Mouse (Mus musculus) layer of hippocampus, postnatal 25 days (tissue): ENCODE measurements around the gene Epha4. TPM values are rescaled to one million over a fixed set of nuclear protein-coding genes. Genes with fewer than 3 reads are reported as not detected.

Experiments
- DNase-seq, 2 experiments: peaks; one replicate each; pipeline ENCODE4 v3.0.0; 2022; ENCODE audit warnings: mixed read lengths in 2 of 2, low spot score in 1 of 2; ENCODE audit errors: extremely low spot score in 1 of 2
- total RNA-seq, 2 experiments: library from RNA; stranded (reverse); gene quantifications; 2 replicates each; pipeline ENCODE4 v1.2.3; 2021

Epha4 gene
- total RNA-seq, 2 experiments from 2014 or later = 291 to 351 TPM

GRCm38 (mm10) chr1:77489387-77489786 lies 25.5 kb downstream of the Epha4 start:
- no peak for DNase-seq

GRCm38 (mm10) chr1:77487856-77488462 lies 26.9 kb downstream of the Epha4 start:
- DNase-seq = no peak

GRCm38 (mm10) chr1:77484766-77485596 lies 29.9 kb downstream of the Epha4 start:
- DNase-seq = no peak

- no peak for DNase-seq
Measured at GRCm38 (mm10) chr1:77475808-77476413, 39.0 kb downstream of the Epha4 start.

GRCm38 (mm10) chr1:77473446-77474376 lies 41.2 kb downstream of the Epha4 start:
- no peak for DNase-seq

- no peak for DNase-seq
Measured at GRCm38 (mm10) chr1:77472566-77472965, 42.3 kb downstream of the Epha4 start.

DNA sequence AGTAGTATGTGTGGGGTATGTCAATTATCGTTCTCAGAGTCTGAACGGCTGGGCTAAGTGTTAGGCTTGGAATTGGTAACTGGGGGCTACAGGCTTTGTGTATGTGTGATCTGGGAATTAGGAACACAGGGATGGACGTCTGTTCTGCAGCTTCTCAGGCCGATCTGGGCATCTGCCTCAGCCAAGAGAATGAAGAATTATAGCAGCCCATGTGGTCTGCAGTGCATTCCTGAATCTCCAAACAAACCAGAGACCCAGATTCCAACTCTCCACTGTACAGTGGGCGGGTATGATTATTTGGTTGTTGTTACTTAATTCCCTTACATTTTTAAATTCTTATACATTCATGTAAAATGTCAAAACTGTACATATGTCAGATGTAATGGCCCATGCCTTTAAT lies 43.4 kb downstream of the Epha4 start:
- DNase-seq = no peak

GRCm38 (mm10) chr1:77471037-77471436 lies 43.9 kb downstream of the Epha4 start:
- no peak for DNase-seq

DNA sequence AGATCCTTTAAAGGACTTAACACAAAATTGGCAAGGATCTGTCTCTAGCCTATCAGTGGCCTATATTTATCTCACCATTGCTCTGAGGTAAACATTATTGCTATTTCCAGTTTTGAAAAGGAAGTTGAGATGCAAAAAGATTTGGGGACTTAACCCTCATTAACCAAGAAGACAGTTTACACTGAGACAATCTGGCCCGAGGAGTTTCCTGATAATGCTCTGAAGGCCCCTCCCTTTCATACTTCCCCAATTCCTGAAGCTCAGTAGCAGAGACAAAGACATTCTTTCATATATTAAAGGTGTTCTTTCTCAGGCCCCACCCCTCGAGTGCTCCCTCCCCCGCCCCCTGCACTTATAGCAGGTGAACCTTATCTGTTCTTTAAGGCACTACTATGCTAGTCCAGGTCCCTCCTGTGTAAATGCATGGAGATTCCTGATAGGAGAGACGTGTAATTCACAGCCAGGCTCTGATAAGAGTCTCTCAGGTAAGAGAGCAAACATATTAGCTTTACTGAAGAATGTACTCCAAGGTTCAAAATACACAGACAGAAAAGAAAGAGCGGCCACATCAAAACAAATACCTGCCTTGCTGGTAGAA lies 46.1 kb downstream of the Epha4 start:
- no peak for DNase-seq

- DNase-seq = no peak
Measured at GRCm38 (mm10) chr1:77465524-77465923, 49.4 kb downstream of the Epha4 start.

DNA sequence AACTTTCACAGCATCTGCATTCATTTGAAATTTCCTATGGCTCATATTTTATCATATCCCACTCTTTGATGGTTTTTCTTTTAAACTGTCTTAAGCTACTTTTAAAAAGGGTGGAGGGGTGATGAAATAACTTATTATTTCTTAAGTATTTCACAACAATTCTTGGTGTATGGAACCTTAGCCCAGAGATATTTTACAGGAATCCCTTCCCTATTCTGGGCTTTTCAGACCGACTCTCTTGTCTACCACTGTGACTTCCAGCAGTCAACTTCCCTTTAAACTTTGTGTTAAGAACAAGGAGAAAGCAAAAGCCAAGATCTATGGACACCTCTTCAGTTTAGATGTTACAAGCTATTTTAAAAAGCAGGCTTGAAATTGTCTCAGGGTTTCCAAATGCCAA lies 50.8 kb downstream of the Epha4 start:
- no peak for DNase-seq

GRCm38 (mm10) chr1:77461877-77462615 lies 52.8 kb downstream of the Epha4 start:
- DNase-seq = no peak

DNA sequence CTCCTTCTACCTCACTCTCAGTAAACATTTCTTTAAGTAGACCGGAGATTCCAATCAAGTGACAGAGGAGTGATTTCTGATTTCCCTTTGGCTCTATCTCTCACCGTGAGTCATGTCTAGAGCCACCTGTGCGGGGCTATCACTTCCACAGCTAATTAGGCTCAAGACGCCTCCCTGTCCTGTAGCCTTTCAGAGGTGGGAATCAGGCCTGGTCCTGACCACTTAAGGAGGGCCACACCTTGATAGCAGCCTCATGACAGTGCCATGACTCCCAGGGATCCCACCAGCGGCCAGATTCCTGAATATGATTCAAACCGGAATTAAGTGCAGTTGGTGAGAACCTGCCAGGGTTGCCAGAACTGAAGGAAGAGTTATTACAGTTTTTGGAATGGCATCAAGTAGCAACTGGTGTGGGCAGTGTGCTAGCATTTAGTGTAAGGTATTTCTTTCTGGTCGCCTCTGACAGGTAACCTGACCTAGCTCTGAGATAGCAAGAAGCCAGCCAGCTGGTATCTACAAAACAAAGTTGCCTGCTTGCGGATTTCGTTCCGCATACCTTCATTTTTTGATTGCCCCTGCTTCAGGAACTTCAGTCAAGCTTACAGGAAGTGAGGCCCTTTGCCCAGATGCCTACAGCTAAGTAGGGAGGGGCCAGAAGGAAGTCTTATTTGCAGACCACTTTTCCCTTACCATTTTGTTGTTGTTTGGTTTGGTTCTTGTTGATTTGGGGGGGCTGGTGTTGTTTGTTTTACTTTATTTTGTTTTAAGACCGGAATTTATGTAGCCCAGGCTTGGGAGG lies 53.9 kb downstream of the Epha4 start:
- DNase-seq = no peak

- no peak for DNase-seq
Measured at GRCm38 (mm10) chr1:77458751-77459385, 56.0 kb downstream of the Epha4 start.

- DNase-seq = no peak
Measured at GRCm38 (mm10) chr1:77457446-77457800, 57.5 kb downstream of the Epha4 start.

GRCm38 (mm10) chr1:77456695-77457445 lies 58.0 kb downstream of the Epha4 start:
- DNase-seq = no peak

DNA sequence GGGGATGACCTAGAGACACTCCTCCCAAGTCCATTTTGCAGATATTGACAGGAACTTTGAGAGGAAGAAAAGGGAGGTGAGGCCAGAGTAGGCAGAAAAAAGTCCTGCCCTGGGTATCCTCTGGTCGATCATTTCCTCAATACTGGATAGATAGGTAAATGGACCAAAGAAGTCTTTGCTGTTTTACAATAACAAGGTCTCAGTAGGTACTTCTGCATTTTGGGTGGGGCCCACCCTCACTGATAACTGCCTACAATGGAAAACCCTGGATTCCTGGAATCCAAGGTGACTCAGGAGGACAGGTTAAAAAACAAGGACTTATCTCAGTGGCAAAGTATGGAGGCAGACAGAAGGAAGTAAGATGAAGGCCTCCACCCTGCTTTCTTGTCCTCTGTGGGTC lies 61.1 kb downstream of the Epha4 start:
- DNase-seq = no peak

DNA sequence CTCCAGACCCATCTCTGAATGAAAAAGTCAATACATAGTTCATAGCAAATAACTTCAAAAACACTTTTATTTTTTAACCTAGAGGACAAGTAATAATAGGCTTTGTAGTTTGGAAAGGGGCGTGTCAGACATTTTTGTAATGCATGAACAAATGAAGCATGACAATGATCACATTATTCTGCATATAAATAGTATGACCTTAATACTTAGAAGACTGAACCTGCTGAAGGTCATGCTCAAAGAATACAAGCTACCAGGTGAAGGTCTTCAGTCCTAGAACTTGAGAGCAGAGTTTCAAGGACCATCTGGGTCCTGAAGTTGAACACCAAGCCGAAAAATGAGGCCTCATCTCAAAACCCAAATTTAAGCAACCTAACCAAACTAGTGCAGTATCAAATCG lies 62.2 kb downstream of the Epha4 start:
- DNase-seq = no peak
